Mouse (Mus musculus): Measurements from ENCODE around the gene Cpm. TPM values are rescaled to one million over a fixed set of nuclear protein-coding genes. Genes with fewer than 3 reads are reported as not detected.

Gene Cpm
- polyA plus RNA-seq, 1 experiment from 2014 or later: 55.7 TPM

DNA sequence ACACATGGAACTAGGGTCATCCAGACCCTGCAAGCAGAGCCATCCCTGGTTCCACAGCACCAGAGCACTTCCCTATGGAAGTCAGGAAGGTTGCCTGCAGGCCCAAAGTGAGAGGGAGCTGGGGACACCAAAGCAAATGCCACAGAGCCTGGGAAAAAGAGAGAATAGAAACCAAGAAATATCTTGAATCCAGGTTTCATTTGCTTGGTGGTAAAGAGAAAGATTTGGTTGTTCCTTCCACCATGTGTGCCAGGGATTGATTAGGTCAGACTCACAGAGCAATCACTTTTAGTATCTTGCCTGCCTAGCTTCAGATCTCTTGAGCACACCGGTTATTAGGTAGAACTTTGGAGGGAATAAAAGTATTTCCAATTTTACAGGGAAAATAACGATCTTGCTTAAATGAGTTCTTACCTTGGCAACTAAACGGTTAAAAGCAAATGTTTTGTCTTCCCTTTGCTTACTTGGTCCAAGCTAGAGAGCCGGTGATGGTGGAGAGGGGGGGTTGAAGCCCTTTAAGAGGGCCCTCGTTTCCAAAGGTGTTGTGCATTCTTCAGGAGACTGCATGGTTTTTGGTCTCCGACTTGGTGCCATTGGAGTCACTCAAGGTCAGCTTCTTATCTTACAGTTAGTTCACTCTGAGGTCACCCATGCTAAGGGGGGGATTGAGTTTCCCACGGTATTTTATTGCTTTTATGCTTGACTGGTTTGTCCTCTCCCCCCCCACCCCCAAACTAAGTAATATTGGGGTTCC is 26.8 kb downstream of the Cpm start:
- no peaks in the 10 kb centered on the region for H3K36me3 ChIP-seq (ENCODE audit: control insufficient read depth, insufficient read depth, low read length)
- no peaks in the 10 kb centered on the region for H3K9me3 ChIP-seq (ENCODE audit: control insufficient read depth, low read length)
- WGBS: 52% methylated on average over 7 of the region's 7 CpGs
- no peak overlapping the region for H3K9ac ChIP-seq (ENCODE audit: low read depth, low read length)
- H3K4me2 ChIP-seq: no peak overlapping the region
- no peak overlapping the region for H3K4me3 ChIP-seq (ENCODE audit: low read depth, low read length)
- no peak for DNase-seq (ENCODE audit: low spot score)
- no peaks in the 10 kb centered on the region for H3K4me1 ChIP-seq (replicated peaks; ENCODE audit: control insufficient read depth, insufficient read depth, low read length)
- no peaks in the 10 kb centered on the region for H3K27me3 ChIP-seq (replicated peaks; ENCODE audit: control insufficient read depth, insufficient read depth, low read length)
- no peak for ATAC-seq (replicated peaks; ENCODE audit: low FRiP score)
- H3K27ac ChIP-seq (ENCODE audit: low read depth, low read length): no peak overlapping the region

DNA sequence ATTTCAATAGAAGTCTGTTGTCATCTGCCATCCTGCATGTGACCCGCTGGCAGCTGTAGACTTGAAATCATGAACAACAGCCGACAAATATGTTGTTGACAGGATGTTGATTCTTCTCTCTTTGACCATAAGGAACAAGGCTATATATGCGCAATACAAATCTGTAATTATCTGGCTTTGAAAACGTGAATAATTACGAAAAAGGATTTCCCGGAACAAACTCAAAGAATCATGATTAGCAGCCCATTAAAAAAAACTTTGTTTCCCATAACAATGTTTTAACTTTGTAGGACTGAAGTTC is 27.3 kb downstream of the Cpm start:
- Histone ChIP-seq H3K4me3 (ENCODE audit: low read depth, low read length) (no peak overlapping the region), H3K36me3 (ENCODE audit: control insufficient read depth, insufficient read depth, low read length) (no peaks in the 10 kb centered on the region), H3K4me1 (replicated peaks; ENCODE audit: control insufficient read depth, insufficient read depth, low read length) (no peaks in the 10 kb centered on the region), H3K27me3 (replicated peaks; ENCODE audit: control insufficient read depth, insufficient read depth, low read length) (no peaks in the 10 kb centered on the region), H3K9ac (ENCODE audit: low read depth, low read length) (no peak overlapping the region), H3K4me2 (no peak overlapping the region), H3K27ac (ENCODE audit: low read depth, low read length) (no peak overlapping the region), H3K9me3 (ENCODE audit: control insufficient read depth, low read length) (no peaks in the 10 kb centered on the region)
- WGBS: 86% methylated on average over 6 of the region's 6 CpGs
- DNase-seq (ENCODE audit: low spot score) (no peak), ATAC-seq (replicated peaks; ENCODE audit: low FRiP score) (no peak)

DNA sequence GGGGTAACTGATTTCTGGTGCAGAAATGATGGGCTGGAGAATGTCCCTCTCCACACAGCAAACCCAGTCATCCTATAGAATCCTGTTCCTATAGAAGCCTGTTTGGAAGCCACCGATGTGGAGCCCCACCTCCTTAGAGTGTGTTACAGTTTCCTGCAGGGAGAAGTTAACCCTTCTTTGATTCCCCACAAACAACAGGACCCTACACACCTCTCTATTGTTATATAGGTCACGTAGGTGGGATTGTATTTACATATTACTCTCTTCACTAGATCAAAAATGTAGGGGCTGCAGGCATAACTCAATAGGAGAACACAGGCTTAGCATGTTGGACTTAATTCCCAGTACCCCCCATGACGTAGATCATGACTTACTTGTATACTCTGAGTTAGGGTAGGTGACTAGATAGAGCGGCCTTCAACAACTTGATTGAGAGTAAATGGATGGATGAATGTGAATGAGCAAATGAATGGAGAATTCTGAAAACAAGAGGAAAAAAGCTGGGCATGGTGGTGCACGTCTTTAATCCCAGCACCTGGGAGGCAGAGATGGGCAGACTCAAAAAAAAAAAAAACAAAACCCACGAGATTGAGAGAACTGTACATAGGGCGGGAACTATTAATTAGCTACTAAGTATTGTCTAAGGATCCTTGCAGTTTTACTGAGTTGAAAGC is 27.8 kb downstream of the Cpm start:
- Histone ChIP-seq H3K4me2 (no peak overlapping the region), H3K27ac (ENCODE audit: low read depth, low read length) (no peak overlapping the region), H3K9ac (ENCODE audit: low read depth, low read length) (no peak overlapping the region), H3K27me3 (replicated peaks; ENCODE audit: control insufficient read depth, insufficient read depth, low read length) (no peaks in the 10 kb centered on the region), H3K4me1 (replicated peaks; ENCODE audit: control insufficient read depth, insufficient read depth, low read length) (no peaks in the 10 kb centered on the region), H3K9me3 (ENCODE audit: control insufficient read depth, low read length) (no peaks in the 10 kb centered on the region), H3K4me3 (ENCODE audit: low read depth, low read length) (no peak overlapping the region), H3K36me3 (ENCODE audit: control insufficient read depth, insufficient read depth, low read length) (no peaks in the 10 kb centered on the region)
- 79% methylated on average over 7 of the region's 7 CpGs for WGBS
- no peak for ATAC-seq (replicated peaks; ENCODE audit: low FRiP score)
- no peak for DNase-seq (ENCODE audit: low spot score)

DNA sequence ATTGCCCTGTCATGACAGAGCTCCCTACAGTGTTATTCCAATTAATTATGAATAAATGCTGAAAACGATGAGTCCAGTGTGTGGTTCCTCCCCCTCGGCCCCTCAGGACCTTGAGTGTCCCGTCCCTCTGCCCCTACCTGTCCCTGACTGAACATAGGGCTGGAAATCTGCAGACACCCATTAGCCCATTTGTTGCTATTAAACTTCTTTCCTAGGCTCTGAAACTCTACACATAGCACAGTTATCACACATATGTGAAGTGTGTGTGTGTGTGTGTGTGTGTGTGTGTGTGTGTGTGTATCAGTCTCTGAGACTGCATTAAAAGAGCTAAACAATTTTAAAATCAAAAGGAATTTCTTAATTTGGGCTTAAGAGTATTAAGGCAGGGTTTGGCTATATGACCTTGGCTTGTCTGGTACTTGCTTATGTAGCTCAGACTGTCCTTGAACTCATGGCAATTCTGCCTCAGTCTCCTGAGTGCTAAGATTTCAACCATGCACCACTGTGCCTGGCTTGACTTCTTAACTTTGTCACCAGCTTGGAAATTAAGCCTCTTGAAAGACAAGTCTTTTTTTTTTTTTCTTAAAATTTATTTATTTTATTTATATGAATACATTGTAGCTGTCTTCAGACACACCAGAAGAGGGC is 28.5 kb downstream of the Cpm start:
- Histone ChIP-seq H3K4me3 (ENCODE audit: low read depth, low read length) (no peak overlapping the region), H3K9ac (ENCODE audit: low read depth, low read length) (no peak overlapping the region), H3K27me3 (replicated peaks; ENCODE audit: control insufficient read depth, insufficient read depth, low read length) (no peaks in the 10 kb centered on the region), H3K4me1 (replicated peaks; ENCODE audit: control insufficient read depth, insufficient read depth, low read length) (no peaks in the 10 kb centered on the region; the same call in 1 of the 2 replicates), H3K9me3 (ENCODE audit: control insufficient read depth, low read length) (no peaks in the 10 kb centered on the region), H3K27ac (ENCODE audit: low read depth, low read length) (no peak overlapping the region), H3K4me2 (no peak overlapping the region), H3K36me3 (ENCODE audit: control insufficient read depth, insufficient read depth, low read length) (no peaks in the 10 kb centered on the region)
- 83% methylated on average over 3 of the region's 3 CpGs for WGBS
- DNase-seq (ENCODE audit: low spot score): no peak
- ATAC-seq (replicated peaks; ENCODE audit: low FRiP score): no peak

DNA sequence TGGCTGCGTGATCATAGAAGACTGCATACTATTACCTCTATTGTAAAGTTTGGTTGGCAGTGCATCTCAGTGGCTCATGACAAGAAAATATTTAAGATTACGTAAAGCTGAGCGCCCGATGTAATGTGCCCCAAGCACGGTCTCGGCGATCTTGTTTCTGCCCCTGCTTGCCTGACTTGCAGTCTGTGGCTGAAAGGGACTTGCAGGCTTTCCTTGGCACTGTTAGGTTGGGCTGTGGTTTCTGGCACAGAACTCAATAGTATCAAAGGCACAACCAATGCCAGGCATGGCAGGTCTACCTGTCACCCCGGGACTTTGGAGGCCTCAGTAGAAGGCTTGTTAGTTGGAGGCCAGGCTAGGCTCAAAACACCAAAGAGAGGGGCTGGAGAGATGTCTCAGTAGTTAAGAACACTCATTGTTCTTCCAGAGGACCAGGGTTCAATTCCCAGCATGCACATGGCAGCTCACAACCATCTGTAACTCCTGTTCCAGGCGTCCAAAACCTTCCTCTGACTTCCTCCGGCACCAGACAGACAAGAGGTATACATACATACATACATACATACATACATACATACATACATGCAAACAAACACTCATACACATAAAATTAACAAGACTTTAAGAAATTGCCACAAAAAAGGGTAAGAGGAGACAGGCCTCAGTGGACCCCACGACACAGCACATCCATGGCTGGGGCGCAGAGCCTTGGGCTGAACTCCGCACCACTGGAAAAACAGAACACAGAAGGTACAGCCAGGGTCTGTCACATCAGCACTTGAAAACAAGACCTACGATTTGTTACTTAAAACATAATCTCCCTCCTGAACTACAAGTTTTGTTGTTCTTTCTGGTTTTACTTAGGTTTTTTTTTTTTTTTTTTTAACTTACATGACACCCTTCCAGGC is 29.5 kb downstream of the Cpm start:
- no peak overlapping the region for H3K27ac ChIP-seq (ENCODE audit: low read depth, low read length)
- H3K4me2 ChIP-seq: no peak overlapping the region
- WGBS: 91% methylated on average over 14 of the region's 14 CpGs

DNA sequence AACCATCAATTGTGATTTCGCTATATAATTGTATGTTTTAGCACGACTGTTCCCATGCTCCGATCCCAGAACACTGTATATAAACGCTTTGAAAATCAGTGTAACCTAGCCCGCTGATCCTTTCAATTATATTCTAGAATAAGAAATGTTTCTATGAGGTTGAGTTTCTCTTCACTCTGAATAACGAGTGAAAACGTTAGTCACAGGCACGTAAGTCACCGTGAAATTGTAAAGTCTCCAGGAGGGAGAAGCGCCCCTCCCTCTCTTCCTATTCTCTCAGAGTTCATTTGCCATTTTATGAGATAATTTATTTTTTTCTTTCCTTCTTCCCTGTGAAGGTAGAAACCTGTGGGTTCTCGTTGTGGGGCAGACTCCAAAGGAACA is 30.1 kb downstream of the Cpm start:
- DNase-seq (ENCODE audit: low spot score): no peak
- no peak overlapping the region for H3K4me2 ChIP-seq
- WGBS: 81% methylated on average over 11 of the region's 11 CpGs
- no peaks in the 10 kb centered on the region for H3K9me3 ChIP-seq (ENCODE audit: control insufficient read depth, low read length)
- H3K27me3 ChIP-seq (replicated peaks; ENCODE audit: control insufficient read depth, insufficient read depth, low read length): no peaks in the 10 kb centered on the region
- H3K4me3 ChIP-seq (ENCODE audit: low read depth, low read length): no peak overlapping the region
- peaks cover 4% of the 10 kb centered on the region for H3K4me1 ChIP-seq (replicated peaks; ENCODE audit: control insufficient read depth, insufficient read depth, low read length)
- no peak overlapping the region for H3K9ac ChIP-seq (ENCODE audit: low read depth, low read length)
- no peak for ATAC-seq (replicated peaks; ENCODE audit: low FRiP score)
- H3K36me3 ChIP-seq (ENCODE audit: control insufficient read depth, insufficient read depth, low read length): no peaks in the 10 kb centered on the region
- no peak overlapping the region for H3K27ac ChIP-seq (ENCODE audit: low read depth, low read length)

More for the DNA sequence above, 29.5 kb downstream of the Cpm start:
- H3K9ac ChIP-seq (ENCODE audit: low read depth, low read length): no peak overlapping the region
- no peak for DNase-seq (ENCODE audit: low spot score)
- peaks cover 4% of the 10 kb centered on the region for H3K4me1 ChIP-seq (replicated peaks; ENCODE audit: control insufficient read depth, insufficient read depth, low read length)
- no peaks in the 10 kb centered on the region for H3K36me3 ChIP-seq (ENCODE audit: control insufficient read depth, insufficient read depth, low read length)
- H3K27me3 ChIP-seq (replicated peaks; ENCODE audit: control insufficient read depth, insufficient read depth, low read length): no peaks in the 10 kb centered on the region
- no peak overlapping the region for H3K4me3 ChIP-seq (ENCODE audit: low read depth, low read length)
- no peaks in the 10 kb centered on the region for H3K9me3 ChIP-seq (ENCODE audit: control insufficient read depth, low read length)
- no peak for ATAC-seq (replicated peaks; ENCODE audit: low FRiP score)

DNA sequence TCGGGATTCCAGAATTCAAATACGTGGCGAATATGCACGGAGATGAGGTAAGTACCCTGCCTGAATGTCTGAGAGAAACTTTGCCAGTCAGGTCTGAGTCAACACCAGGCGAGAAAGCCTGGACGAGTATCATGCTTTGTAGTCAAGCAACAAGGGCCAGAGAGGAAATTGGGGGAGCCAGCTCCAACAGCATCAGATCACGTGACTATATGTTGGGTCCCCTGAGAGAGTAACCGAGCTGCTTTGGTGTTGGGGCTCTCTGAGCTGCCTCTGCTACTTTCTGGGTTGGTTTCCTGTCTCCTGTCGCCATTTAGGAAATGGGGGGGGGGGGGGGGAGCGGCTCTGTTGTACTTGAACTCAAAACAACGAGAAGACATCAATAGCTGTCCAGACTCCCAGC is 30.5 kb downstream of the Cpm start:
- DNase-seq (ENCODE audit: low spot score) (no peak), ATAC-seq (replicated peaks; ENCODE audit: low FRiP score) (no peak)
- no peak overlapping the region for H3K4me2 ChIP-seq
- no peaks in the 10 kb centered on the region for H3K27me3 ChIP-seq (replicated peaks; ENCODE audit: control insufficient read depth, insufficient read depth, low read length)
- peaks cover 4% of the 10 kb centered on the region for H3K4me1 ChIP-seq (replicated peaks; ENCODE audit: control insufficient read depth, insufficient read depth, low read length)
- no peak overlapping the region for H3K27ac ChIP-seq (ENCODE audit: low read depth, low read length)
- WGBS: 62% methylated on average over 11 of the region's 11 CpGs
- H3K9ac ChIP-seq (ENCODE audit: low read depth, low read length): no peak overlapping the region
- no peaks in the 10 kb centered on the region for H3K9me3 ChIP-seq (ENCODE audit: control insufficient read depth, low read length)
- no peaks in the 10 kb centered on the region for H3K36me3 ChIP-seq (ENCODE audit: control insufficient read depth, insufficient read depth, low read length)
- no peak overlapping the region for H3K4me3 ChIP-seq (ENCODE audit: low read depth, low read length)

DNA sequence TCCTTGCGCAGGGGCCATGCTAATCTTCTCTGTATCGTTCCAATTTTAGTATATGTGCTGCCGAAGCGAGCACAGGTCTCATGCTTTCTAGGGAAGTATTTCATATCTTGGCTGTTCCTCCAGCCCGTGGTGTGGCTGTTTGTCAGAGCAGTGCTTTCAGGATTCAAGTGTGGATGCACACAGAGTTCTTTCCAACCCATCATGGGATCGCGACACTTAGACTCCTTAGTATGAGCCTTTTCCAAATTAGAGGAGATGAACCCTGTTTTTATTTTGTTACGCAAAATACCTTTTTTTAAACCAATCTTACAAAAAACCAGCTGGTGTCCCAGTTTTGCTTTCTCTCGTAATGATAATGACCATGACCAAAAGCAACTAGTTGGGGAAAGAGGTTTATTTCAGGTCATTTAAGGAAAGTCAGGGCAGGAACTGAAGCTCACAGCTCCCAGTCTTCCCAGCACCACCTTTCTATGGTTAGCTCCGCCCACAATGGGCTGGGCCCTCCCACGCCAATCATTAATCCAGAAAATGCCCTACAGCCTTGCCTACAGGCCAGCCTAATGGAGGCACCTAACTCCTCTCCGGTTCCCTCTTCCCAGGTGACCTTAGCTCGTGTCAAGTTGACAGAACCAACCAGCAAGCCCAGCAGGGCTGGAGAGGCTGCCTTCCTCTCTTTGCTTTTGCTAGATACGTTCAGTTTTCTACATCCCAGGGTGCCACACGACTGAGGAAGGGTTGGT is 33.2 kb downstream of the Cpm start:
- H3K4me1 ChIP-seq (replicated peaks; ENCODE audit: control insufficient read depth, insufficient read depth, low read length): peaks cover 4% of the 10 kb centered on the region
- peak overlapping the region; percentile 32; the same call in 1 of the 2 replicates for H3K27ac ChIP-seq (ENCODE audit: low read depth, low read length)
- H3K4me2 ChIP-seq: no peak overlapping the region
- WGBS: 74% methylated on average over 15 of the region's 15 CpGs
- H3K9me3 ChIP-seq (ENCODE audit: control insufficient read depth, low read length): no peaks in the 10 kb centered on the region
- H3K36me3 ChIP-seq (ENCODE audit: control insufficient read depth, insufficient read depth, low read length): no peaks in the 10 kb centered on the region
- peak; percentile 51; the same call in 1 of the 2 replicates for ATAC-seq (replicated peaks; ENCODE audit: low FRiP score)
- H3K4me3 ChIP-seq (ENCODE audit: low read depth, low read length): no peak overlapping the region
- DNase-seq (ENCODE audit: low spot score): no peak
- no peak overlapping the region for H3K9ac ChIP-seq (ENCODE audit: low read depth, low read length)
- no peaks in the 10 kb centered on the region for H3K27me3 ChIP-seq (replicated peaks; ENCODE audit: control insufficient read depth, insufficient read depth, low read length)
